Mouse (Mus musculus) monocyte, adult 5-6 weeks (primary cell): ENCODE data around the gene 2300009A05Rik. TPM values are rescaled to one million over a fixed set of nuclear protein-coding genes. Genes with fewer than 3 reads are reported as not detected.

ENCODE experiments used
- ATAC-seq: fragments of 153-309, 156-312 bp; replicated peaks from 2 replicates; pipeline ENCODE4 v1.8.0; 2017; ENCODE audit warnings: mild to moderate bottlenecking; ENCODE audit not compliant: low TSS enrichment, insufficient number of reproducible peaks, severe bottlenecking, poor library complexity, low FRiP score
- total RNA-seq: library from RNA; stranded (forward); fragments of 200-1000, 200-491, 200-594 nt; gene quantifications from 3 replicates; pipeline ENCODE4 v1.2.3, GENCODE M21; 2017

2300009A05Rik gene
- total RNA-seq, 1 experiment from 2014 or later = 6.8 TPM

DNA sequence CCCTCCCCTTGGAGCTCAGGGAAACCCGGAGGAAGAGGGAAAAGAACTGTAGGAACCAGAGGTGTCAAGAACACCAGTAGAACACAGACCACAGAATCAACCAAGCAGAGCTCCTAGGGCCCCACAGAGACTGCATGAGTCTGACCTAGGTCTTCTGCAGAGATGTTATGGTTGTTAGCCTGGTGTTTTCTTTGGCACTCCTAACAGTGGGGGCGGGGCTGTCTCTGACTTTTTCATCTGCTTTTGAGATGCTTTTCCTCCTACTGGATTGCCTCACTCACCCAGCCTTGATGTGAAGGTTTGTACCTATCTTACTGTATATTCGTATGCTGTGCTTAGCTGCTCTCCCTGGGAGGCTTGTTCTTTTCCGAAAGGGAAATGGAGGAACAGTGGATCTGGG, 44.9 kb downstream of the 2300009A05Rik start:
- no peak for ATAC-seq

DNA sequence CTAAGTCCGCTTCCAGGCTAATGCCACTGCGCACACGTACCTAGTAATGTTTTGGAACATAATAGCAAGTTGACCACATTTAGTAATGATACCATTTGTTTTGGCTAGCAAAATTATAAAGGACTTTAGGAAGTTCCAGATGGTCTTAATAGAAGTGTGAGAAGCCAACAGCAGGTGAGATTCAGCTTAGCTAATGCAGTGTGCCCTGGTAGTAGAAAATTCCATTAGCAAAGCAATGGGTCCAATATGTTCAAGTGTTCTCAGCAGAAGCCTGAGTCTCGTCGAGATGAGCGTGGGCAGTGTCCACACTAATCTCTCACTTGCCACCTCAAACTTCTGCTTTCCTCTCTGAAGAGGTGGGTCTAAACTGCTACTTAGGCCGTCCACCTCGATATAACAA, 49.0 kb downstream of the 2300009A05Rik start:
- no peak for ATAC-seq

DNA sequence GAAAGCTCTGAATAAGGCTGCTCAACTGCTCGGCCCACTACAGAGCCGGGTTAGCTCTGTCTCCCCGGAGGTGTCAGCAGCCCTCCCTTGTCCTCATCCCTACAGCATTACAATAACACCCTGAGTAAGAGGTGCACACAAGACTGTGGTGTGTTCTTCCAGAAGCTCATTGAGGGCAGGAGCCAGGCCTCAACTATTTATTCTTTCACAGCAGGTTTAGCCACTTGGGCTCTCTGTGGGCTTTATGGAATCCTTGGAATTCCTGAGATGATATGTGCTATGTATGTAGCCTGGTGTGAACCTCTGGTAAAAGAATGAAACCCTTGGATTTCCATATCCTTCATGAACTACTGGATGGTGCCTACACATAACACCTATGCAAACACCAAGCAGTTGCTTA, 49.8 kb downstream of the 2300009A05Rik start:
- ATAC-seq = no peak

DNA sequence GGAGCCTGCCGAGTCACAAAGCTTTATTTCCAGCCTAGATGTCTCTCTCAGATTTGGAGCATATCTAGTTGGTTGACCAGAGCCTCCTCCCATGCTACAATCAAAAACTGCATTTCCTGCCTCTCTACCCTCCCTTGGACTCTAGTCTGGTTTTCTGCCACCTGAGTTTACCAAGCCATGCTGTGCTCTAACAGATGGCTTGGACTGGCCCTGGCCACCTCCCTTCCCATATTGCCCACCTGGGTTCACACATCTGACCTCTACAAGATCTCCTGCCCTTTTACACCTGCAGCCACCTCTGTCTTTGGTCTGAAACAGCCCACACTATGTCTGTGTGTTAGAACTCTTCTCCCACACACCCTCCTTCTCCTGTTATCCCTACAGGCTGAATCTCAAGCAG, 50.9 kb downstream of the 2300009A05Rik start:
- ATAC-seq = no peak

DNA sequence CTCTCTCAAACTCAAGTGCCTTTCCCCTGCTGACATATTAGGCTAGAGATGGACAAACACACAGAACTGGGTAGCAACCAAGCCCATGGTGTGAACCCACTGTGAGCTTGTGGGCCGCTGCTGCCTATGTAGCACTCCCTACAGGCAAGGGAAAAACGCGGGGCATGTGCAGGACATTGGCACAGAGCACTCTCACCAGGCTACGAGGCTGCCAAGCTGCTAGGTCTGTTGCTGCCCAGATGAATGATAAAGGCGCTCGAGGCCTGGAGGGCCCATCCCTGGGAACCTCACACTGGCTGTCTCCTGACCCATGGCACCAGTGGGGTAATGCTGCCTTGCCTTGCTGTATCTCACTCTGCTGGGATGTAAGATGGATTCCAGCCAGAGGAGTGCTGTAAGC, 53.0 kb downstream of the 2300009A05Rik start:
- no peak for ATAC-seq

Other genes starting within 250 kb of the 2300009A05Rik start
- gene Map2k5, start 21.3 kb downstream of the 2300009A05Rik start, total RNA-seq = 13.9 to 27.5 TPM (median 18.0 TPM) in 3 replicates
- gene Iqch, start 203.2 kb upstream of the 2300009A05Rik start, total RNA-seq = not detected in 3 replicates
- 37.0 to 57.3 TPM (median 48.3 TPM) in 3 replicates for gene Aagab, start 203.4 kb upstream of the 2300009A05Rik start, total RNA-seq